Mouse (Mus musculus): ENCODE data around the gene Pde4d.

DNA sequence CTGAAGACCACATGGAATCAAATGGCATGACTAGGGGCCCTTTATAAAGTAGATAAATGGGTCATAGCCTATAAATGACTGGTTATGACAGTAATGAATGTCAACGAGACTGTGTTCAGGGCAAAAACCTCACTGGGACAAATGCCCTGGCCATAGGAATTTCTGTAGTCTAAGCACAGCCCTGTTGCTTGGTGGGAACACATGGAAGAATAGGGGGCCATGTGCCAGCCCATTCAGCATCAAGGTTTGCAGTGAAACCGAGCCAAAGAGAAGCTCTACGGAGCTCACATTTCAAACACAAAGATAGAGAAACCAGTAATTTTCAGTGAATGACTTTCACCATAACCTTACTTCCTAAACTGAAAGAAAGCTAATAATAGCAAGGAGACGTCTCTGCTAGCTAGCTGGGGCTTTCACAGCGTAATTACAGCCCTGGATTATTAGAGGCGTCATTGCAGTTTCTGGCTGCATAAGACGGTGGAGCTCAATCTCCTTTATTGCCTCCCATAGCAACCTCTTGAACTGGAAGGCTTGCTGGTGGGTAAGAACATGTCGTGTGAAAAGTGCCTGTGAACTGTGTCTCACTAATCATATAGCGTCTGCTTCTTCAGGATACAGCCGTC lies 1533.2 kb downstream of the Pde4d start:
- TF ChIP-seq CTCF (IDR thresholded peaks at IDR 0.05; ENCODE audit: low read depth) = no peak
- TF ChIP-seq EP300 (optimal IDR thresholded peaks at IDR 0.05) = no peak

All from stomach, postnatal 0 days (tissue).